Mouse (Mus musculus) limb, embryonic 11.5 days (tissue): ENCODE results near the gene Bcl2l12. TPM values are rescaled to one million over a fixed set of nuclear protein-coding genes. Genes with fewer than 3 reads are reported as not detected.
"Not testable (repeated sequence)": the region's sequence is repeated elsewhere in the genome, so short reads cannot be mapped to it uniquely, and the experiment has no call there.

Source experiments
- ATAC-seq: fragments of 200-750 bp; cut with Nextera tagmentation; 2 replicates; pipeline ENCODE4 v1.8.0; 2017; ENCODE audit warnings: low read depth; ENCODE audit not compliant: insufficient number of reproducible peaks, low FRiP score, low TSS enrichment
- DNase-seq: peaks from one replicate; pipeline ENCODE4 v3.0.0-alpha.2; 2015; ENCODE audit warnings: low spot score
- H3K27ac ChIP-seq: fragments of 300-500 bp; sonication (generic); replicated peaks from 2 replicates; pipeline ENCODE4 v1.5.1; 2014; ENCODE audit warnings: low read depth, mild to moderate bottlenecking, low read length
- H3K27me3 ChIP-seq: fragments of 300-500 bp; sonication (generic); 2 replicates; pipeline ENCODE4 v1.6.1; 2014; ENCODE audit warnings: mild to moderate bottlenecking, low read length, mixed read lengths; ENCODE audit not compliant: control insufficient read depth, insufficient read depth
- H3K36me3 ChIP-seq: fragments of 300-500 bp; sonication (generic); 2 replicates; pipeline ENCODE4 v1.6.1; 2014; ENCODE audit warnings: mild to moderate bottlenecking, low read length, moderate library complexity, mixed read lengths; ENCODE audit not compliant: control insufficient read depth, insufficient read depth
- H3K4me1 ChIP-seq: fragments of 300-500 bp; sonication (generic); 2 replicates; pipeline ENCODE4 v1.6.1; 2014; ENCODE audit warnings: low read length, mixed read lengths; ENCODE audit not compliant: control insufficient read depth, insufficient read depth
- H3K4me2 ChIP-seq: fragments of 300-500 bp; sonication (generic); 2 replicates; pipeline ENCODE4 v1.6.1; 2014; ENCODE audit warnings: low read depth, mild to moderate bottlenecking, moderate library complexity; ENCODE audit not compliant: severe bottlenecking
- H3K4me3 ChIP-seq: fragments of 300-500 bp; sonication (generic); 2 replicates; pipeline ENCODE4 v1.5.1; 2014; ENCODE audit warnings: low read depth, low read length
- H3K9ac ChIP-seq: fragments of 300-500 bp; sonication (generic); 2 replicates; pipeline ENCODE4 v1.6.1; 2014; ENCODE audit warnings: mild to moderate bottlenecking, low read length
- H3K9me3 ChIP-seq: fragments of 300-500 bp; sonication (generic); 2 replicates; pipeline ENCODE4 v1.6.1; 2016; ENCODE audit warnings: low read length; ENCODE audit not compliant: control insufficient read depth
- WGBS: fragments of 180-500 bp; shearing (Covaris S2); extraction: QIAGEN DNeasy Blood & Tissue Kit; methylation state at CpG from one replicate; pipeline ENCODE4 v1.1.7; 2014; 5-methylcytosine and 5-hydroxymethylcytosine counted together
- polyA plus RNA-seq: library from polyadenylated mRNA; unstranded; fragments of >200 nt; fragmentation: Nextera tagmentation; extraction: Ambion mirVana; gene quantifications from 2 replicates; pipeline ENCODE4 v1.2.1, GENCODE M21; 2014

Gene Bcl2l12
- polyA plus RNA-seq, 1 experiment from 2014 or later = 91.9 TPM

DNA sequence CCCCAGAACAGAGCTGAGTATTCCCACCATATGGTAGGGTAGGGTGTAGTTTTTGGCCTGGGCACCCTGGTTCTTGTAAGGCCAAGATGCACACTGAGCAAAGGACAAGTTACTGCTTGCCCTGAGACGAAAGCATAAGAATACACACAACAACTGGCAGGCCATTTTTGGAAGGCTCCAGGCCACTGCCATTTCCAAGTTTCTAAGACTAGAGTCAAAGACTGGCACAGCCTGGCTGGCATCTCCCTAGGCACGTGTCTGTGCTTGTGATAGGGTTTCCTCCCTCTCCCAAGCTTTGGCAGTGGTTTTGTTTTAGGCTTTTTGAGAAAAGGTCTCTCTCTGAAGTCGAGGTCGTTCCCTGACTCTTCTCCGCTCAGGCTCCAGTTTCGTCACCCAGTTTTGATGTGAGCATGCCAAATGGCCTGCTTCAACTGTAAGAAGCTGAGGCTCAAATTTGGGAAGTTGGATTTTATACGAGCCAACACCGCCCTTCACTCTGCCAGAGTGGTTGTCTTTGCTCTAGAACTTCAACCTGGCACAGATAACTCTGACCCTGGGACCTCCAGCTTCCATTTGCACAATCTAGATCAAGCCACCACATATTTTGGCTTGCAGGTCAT is 27.2 kb upstream of the Bcl2l12 start:
- Histone ChIP-seq H3K4me3 (no peak overlapping the region), H3K27me3 (no peaks in the 10 kb centered on the region)
- 71% methylated on average over 8 of the region's 8 CpGs for WGBS

DNA sequence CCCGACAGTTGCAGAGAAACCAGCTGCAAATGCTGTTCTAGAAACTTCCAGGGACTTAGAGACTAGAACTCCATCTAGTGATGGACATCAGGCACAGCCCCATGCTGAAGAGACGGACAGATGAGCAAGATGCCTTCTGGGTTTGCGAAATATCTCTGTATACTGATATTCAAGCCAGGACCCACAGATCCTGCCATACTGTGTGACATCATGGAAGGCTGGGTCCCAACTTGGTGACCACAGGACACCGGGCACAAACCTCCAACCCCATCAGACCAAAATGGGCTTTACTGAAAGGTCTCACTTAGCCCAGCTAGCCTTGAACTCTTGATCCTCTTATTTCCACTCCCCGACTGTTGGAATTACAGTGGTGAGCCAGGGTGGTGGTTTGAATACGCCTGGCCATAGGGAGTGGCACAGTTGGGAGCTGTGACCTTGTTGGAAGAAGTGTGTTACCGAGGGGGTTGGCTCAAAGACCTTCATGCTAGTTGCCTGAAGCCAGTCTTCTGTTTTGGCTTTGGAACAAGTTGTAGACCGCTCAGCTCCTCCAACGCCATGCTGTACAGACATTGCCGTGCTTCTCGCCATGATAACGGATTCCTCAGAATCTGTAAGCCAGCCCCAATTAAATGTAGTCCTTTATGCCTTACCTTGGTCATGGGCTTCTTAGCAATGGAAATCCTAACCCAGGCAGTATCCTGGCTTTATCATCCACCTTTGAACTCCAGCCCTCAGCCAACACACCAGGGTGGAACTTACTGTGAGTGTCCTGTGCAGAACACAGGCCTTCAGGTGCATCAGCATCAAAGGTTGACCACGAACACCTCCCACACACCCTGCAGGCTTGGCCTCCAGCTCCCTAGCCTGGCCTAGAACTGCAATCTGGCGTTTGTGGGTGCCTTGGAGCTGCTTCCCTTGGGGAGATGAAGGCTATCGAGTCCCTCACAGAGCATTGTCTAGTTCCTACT is 26.1 kb upstream of the Bcl2l12 start:
- WGBS = 88% methylated on average over 15 of the region's 15 CpGs
- no peak overlapping the region for H3K4me2 ChIP-seq
- H3K27me3 ChIP-seq = no peaks in the 10 kb centered on the region
- ATAC-seq (no peak), DNase-seq (no peak)
- H3K9me3 ChIP-seq = no peaks in the 10 kb centered on the region
- no peak overlapping the region for H3K27ac ChIP-seq
- H3K36me3 ChIP-seq = peaks cover 19% of the 10 kb centered on the region
- H3K9ac ChIP-seq = no peak overlapping the region
- H3K4me3 ChIP-seq = no peak overlapping the region
- 0 out of 2 replicates have a peak, but pooled peaks cover 2% of the 10 kb centered on the region for H3K4me1 ChIP-seq

More for the DNA sequence above, 27.2 kb upstream of the Bcl2l12 start:
- ATAC-seq (no peak), DNase-seq (no peak)
- H3K36me3 ChIP-seq = peaks cover 28% of the 10 kb centered on the region
- no peaks in the 10 kb centered on the region for H3K9me3 ChIP-seq
- H3K9ac ChIP-seq = no peak overlapping the region
- H3K4me1 ChIP-seq = 0 out of 2 replicates have a peak, but pooled peaks cover 2% of the 10 kb centered on the region
- no peak overlapping the region for H3K27ac ChIP-seq
- H3K4me2 ChIP-seq = no peak overlapping the region

- 75% methylated on average over 5 of the region's 5 CpGs for WGBS
- not testable (repeated sequence) for H3K27ac ChIP-seq, H3K9ac ChIP-seq, DNase-seq, H3K4me1 ChIP-seq, H3K9me3 ChIP-seq, H3K27me3 ChIP-seq, ATAC-seq, H3K4me2 ChIP-seq, H3K4me3 ChIP-seq
- peaks cover 16% of the 10 kb centered on the region for H3K36me3 ChIP-seq
Measured at GRCm38 (mm10) chr7:45023711-45024110, 25.2 kb upstream of the Bcl2l12 start.

GRCm38 (mm10) chr7:45020225-45020624 is 21.7 kb upstream of the Bcl2l12 start:
- WGBS = 69% methylated on average over 9 of the region's 9 CpGs
- H3K4me2 ChIP-seq = no peak overlapping the region
- H3K9me3 ChIP-seq = no peaks in the 10 kb centered on the region
- DNase-seq (no peak), ATAC-seq (no peak)
- no peaks in the 10 kb centered on the region for H3K36me3 ChIP-seq
- H3K4me1 ChIP-seq = peaks cover 4% of the 10 kb centered on the region; the same call in 1 of the 2 replicates
- H3K9ac ChIP-seq = no peak overlapping the region
- no peak overlapping the region for H3K4me3 ChIP-seq
- no peaks in the 10 kb centered on the region for H3K27me3 ChIP-seq
- no peak overlapping the region for H3K27ac ChIP-seq

DNA sequence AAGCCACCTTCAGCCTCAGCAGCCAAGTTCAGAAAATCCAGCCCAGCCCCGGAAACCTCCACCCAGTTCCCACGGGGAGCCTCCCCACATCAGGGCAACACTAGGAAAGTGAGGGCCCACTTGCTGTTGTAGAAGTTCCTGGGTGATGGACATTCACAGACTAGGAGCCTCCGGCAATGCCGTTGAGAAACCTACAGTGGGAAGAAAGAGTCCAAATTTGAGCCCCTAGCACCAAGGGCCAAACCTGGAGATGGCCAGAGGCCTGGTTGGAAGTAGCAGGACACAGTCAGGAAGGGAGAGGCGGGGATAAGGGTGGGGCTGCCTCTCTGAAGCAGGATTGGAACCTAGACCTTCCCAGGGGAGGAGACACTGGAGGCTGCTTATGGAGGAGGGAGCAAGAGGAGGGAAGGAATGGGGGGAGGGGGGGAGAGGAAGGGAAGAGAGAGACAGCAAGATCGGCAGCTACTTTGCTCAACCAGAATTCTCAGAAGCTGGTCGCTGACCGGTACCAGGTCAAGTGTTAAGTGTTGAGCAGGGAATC is 20.6 kb upstream of the Bcl2l12 start:
- Histone ChIP-seq H3K4me1 (peaks cover 9% of the 10 kb centered on the region), H3K27me3 (no peaks in the 10 kb centered on the region), H3K27ac (no peak overlapping the region), H3K4me3 (no peak overlapping the region), H3K9ac (no peak overlapping the region), H3K9me3 (no peaks in the 10 kb centered on the region), H3K4me2 (no peak overlapping the region; the same call in 1 of the 2 replicates), H3K36me3 (no peaks in the 10 kb centered on the region)
- ATAC-seq (no peak), DNase-seq (no peak)
- WGBS = 35% methylated on average over 8 of the region's 8 CpGs

DNA sequence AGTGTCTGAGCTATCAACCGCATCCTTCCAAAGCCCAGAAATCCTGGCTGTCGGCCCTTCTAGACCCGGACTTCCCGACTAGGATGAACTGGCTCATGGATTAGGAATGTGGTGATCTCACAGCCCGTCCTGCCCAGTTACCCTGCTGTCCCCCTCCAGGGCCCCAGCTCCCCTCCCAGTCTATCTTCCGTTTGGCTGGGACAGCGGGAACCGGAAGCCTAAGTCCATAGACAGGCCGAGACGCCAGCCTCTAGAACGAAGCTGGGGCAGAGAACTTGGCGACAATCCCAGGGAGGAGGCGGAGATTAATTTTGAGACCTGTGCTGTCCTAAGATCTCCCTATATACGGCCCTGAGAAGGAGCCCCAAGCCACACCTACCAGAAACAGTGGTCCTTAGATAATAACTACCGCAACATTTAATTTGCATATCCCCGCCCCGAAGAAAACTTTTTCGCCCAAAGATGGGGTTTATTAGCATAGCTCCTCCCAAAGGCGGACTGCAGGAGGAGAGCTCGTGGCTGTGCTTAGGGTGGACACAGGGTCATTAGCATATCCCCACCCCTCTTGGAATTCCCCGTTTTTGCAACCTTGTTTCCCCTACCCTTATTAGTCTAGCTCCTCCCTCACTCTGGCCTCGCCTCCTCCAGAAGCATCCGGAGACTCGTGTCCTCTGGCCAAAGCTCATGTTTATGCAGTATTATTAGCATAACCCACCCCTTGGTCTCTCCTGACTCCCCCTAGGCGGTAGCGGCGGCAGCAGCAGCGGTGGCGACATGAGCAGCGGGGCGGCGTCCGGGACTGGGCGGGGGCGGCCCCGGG is 18.9 kb upstream of the Bcl2l12 start, which contains the start of gene Rras:
Gene Rras, plus strand, starts transcription at position 720 of the 820 bp plus-strand sequence.
- Histone ChIP-seq H3K36me3 (peaks cover 3% of the 10 kb centered on the region; the same call in 1 of the 2 replicates), H3K9ac (peak within 1 kb of the TSS; percentile 64), H3K4me3 (peak within 1 kb of the TSS; percentile 93), H3K4me2 (peak within 1 kb of the TSS; percentile 89), H3K27me3 (no peaks in the 10 kb centered on the region), H3K27ac (peak within 1 kb of the TSS; percentile 66), H3K4me1 (peaks cover 9% of the 10 kb centered on the region), H3K9me3 (no peaks in the 10 kb centered on the region)
- peak; percentile 87 for DNase-seq
- under 1% methylated on average over 36 of the region's 36 CpGs for WGBS
- ATAC-seq = peak; percentile 90

DNA sequence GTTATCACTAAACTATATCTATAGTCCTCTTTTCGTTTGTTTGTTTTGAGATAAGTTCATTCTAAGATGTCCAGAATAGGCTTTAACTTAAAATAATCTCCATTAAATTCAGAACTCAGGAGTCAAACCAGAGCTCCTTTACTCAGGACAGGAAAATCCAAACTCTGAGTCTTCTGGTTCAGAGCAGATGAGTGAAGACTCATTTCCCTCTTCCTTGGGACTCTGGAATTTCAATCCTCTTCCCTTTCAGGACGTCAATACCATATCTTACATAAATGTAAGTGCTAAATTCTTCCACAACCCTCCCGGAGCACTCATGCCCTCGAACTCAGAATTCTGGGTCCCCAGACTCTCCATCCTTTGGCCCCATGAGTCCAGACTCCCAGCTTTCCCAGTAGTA is 18.2 kb upstream of the Bcl2l12 start:
- no peaks in the 10 kb centered on the region for H3K27me3 ChIP-seq
- H3K9ac ChIP-seq = peak overlapping the region; percentile 38
- peaks cover 9% of the 10 kb centered on the region for H3K4me1 ChIP-seq
- ATAC-seq (no peak), DNase-seq (no peak)
- H3K9me3 ChIP-seq = no peaks in the 10 kb centered on the region
- WGBS = 4% methylated on average over 4 of the region's 4 CpGs
- H3K36me3 ChIP-seq = peaks cover 9% of the 10 kb centered on the region; the same call in 1 of the 2 replicates
- H3K4me2 ChIP-seq = peak overlapping the region; percentile 89
- H3K4me3 ChIP-seq = peak overlapping the region; percentile 93
- peak overlapping the region; percentile 66 for H3K27ac ChIP-seq
